Mouse (Mus musculus): Measurements from ENCODE around the gene Olfr986. TPM values are rescaled to one million over a fixed set of nuclear protein-coding genes. Genes with fewer than 3 reads are reported as not detected.

The Olfr986 gene
- polyA plus RNA-seq, 1 experiment, result not detected

GRCm38 (mm10) chr9:40191086-40191876 lies 10.6 kb downstream of the Olfr986 start:
- peak overlapping the region; percentile 73; the same call in 1 of the 2 replicates for H3K4me3 ChIP-seq (ENCODE audit: low read depth, low read length)
- no peaks in the 10 kb centered on the region for H3K36me3 ChIP-seq (ENCODE audit: control insufficient read depth, insufficient read depth, low read length)
- peaks cover 6% of the 10 kb centered on the region; the same call in 1 of the 2 replicates for H3K4me1 ChIP-seq (ENCODE audit: control insufficient read depth, insufficient read depth, insufficient read length, low read length)
- TF ChIP-seq CTCF (IDR thresholded peaks at IDR 0.05; ENCODE audit: extremely low read depth, insufficient read length, insufficient replicate concordance, low read depth, low read length), result no peak
- no peak for TF ChIP-seq POLR2A (IDR thresholded peaks at IDR 0.05; ENCODE audit: low read depth, low read length)
- 82% methylated on average over 8 of the region's 9 CpGs for WGBS
- H3K27me3 ChIP-seq (ENCODE audit: control insufficient read depth, insufficient read depth, low read length), result no peaks in the 10 kb centered on the region
- no peak overlapping the region for H3K27ac ChIP-seq (ENCODE audit: insufficient read depth, low read depth, low read length)

- no peaks in the 10 kb centered on the region for H3K27me3 ChIP-seq (ENCODE audit: control insufficient read depth, insufficient read depth, low read length)
- WGBS, result under 1% methylated on average over 63 of the region's 63 CpGs
- H3K4me3 ChIP-seq (ENCODE audit: low read depth, low read length), result peak within 1 kb of the TSS; percentile 73
- no peaks in the 10 kb centered on the region for H3K36me3 ChIP-seq (ENCODE audit: control insufficient read depth, insufficient read depth, low read length)
- peak; percentile 32; the same call in 1 of the 2 replicates for TF ChIP-seq POLR2A (IDR thresholded peaks at IDR 0.05; ENCODE audit: low read depth, low read length)
- no peak for TF ChIP-seq CTCF (IDR thresholded peaks at IDR 0.05; ENCODE audit: extremely low read depth, insufficient read length, insufficient replicate concordance, low read depth, low read length)
- peaks cover 6% of the 10 kb centered on the region; the same call in 1 of the 2 replicates for H3K4me1 ChIP-seq (ENCODE audit: control insufficient read depth, insufficient read depth, insufficient read length, low read length)
- H3K27ac ChIP-seq (ENCODE audit: insufficient read depth, low read depth, low read length), result no peak within 1 kb of the TSS
These were observed 11.6 kb downstream of the Olfr986 start, which contains the start of gene Zfp202 for GRCm38 (mm10) chr9:40192098-40193038. TSS of gene Zfp202 (plus strand) at chr9:40192316.

DNA sequence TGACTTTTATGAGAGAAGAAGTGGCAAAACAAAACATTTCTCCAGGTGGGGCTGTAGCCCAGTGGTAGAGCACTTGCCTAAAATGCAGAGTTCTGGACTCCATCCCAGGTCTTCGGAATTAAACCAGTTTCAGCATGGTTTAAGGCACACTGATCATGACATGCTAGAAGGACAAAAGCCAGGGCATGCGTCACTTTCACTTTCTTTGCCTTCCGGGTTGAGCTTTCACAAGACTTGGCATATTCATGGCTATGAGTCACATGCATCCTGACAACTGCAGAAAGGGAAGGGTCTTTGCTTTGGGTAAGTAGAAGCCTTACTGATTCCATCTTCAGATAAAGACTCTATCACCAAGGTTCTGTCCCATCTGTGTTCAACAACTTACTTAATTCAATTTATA lies 15.3 kb downstream of the Olfr986 start:
- no peak overlapping the region for H3K4me3 ChIP-seq (ENCODE audit: low read depth, low read length)
- no peaks in the 10 kb centered on the region for H3K27me3 ChIP-seq (ENCODE audit: control insufficient read depth, insufficient read depth, low read length)
- no peak for TF ChIP-seq CTCF (IDR thresholded peaks at IDR 0.05; ENCODE audit: extremely low read depth, insufficient read length, insufficient replicate concordance, low read depth, low read length)
- no peak for TF ChIP-seq POLR2A (IDR thresholded peaks at IDR 0.05; ENCODE audit: low read depth, low read length)
- peaks cover 6% of the 10 kb centered on the region; the same call in 1 of the 2 replicates for H3K4me1 ChIP-seq (ENCODE audit: control insufficient read depth, insufficient read depth, insufficient read length, low read length)
- no peaks in the 10 kb centered on the region for H3K36me3 ChIP-seq (ENCODE audit: control insufficient read depth, insufficient read depth, low read length)
- H3K27ac ChIP-seq (ENCODE audit: insufficient read depth, low read depth, low read length), result no peak overlapping the region
- WGBS, result 34% methylated on average over 3 of the region's 3 CpGs

DNA sequence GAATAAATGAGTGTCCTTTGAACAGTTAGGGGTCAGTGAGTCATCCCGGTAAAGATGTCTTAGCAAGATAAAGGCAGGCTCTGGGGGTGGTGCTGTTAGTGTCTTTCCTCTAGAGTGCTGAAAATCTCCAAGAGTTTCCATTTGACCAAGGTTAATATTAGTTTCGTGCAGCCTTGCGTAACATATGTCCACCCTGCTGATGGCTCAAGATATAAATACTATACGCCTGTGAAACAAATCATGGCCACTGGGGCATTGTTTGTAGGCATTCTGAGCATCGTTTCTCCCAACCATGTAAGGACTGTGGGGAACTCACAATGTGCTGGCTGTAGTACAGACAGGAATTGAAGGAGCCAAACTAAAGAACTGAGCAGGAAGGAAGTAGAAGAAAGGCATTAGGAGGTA lies 25.8 kb downstream of the Olfr986 start:
- H3K4me3 ChIP-seq (ENCODE audit: low read depth, low read length), result no peak overlapping the region
- no peaks in the 10 kb centered on the region for H3K4me1 ChIP-seq (ENCODE audit: control insufficient read depth, insufficient read depth, insufficient read length, low read length)
- peaks cover 7% of the 10 kb centered on the region for H3K36me3 ChIP-seq (ENCODE audit: control insufficient read depth, insufficient read depth, low read length)
- 71% methylated on average over 5 of the region's 5 CpGs for WGBS
- no peak for TF ChIP-seq POLR2A (IDR thresholded peaks at IDR 0.05; ENCODE audit: low read depth, low read length)
- TF ChIP-seq CTCF (IDR thresholded peaks at IDR 0.05; ENCODE audit: extremely low read depth, insufficient read length, insufficient replicate concordance, low read depth, low read length), result no peak
- no peak overlapping the region for H3K27ac ChIP-seq (ENCODE audit: insufficient read depth, low read depth, low read length)
- H3K27me3 ChIP-seq (ENCODE audit: control insufficient read depth, insufficient read depth, low read length), result no peaks in the 10 kb centered on the region

DNA sequence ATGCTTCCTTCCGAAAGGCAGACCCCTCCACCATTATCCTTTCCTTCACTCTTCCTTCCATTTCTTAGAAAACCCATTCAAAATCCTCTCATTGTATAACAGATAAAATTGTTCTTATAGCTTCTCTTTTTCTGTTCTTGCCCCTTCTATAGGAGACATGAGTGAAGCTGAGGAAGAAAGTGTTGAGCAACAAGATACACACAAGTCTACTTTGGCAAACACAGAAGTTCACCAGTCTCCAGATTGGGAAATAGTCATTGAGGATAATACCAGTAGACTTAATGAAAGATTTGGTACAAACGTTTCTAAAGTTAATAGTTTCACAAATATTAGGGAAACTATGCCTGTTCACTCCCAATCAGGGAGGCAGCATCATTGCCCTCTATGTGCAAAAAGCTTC lies 30.0 kb downstream of the Olfr986 start:
- Histone ChIP-seq H3K27ac (ENCODE audit: insufficient read depth, low read depth, low read length) (no peak overlapping the region), H3K4me3 (ENCODE audit: low read depth, low read length) (no peak overlapping the region), H3K27me3 (ENCODE audit: control insufficient read depth, insufficient read depth, low read length) (no peaks in the 10 kb centered on the region), H3K4me1 (ENCODE audit: control insufficient read depth, insufficient read depth, insufficient read length, low read length) (no peaks in the 10 kb centered on the region), H3K36me3 (ENCODE audit: control insufficient read depth, insufficient read depth, low read length) (peaks cover 13% of the 10 kb centered on the region)
- TF ChIP-seq CTCF (IDR thresholded peaks at IDR 0.05; ENCODE audit: extremely low read depth, insufficient read length, insufficient replicate concordance, low read depth, low read length) (no peak), POLR2A (IDR thresholded peaks at IDR 0.05; ENCODE audit: low read depth, low read length) (no peak)
- WGBS, result 85% methylated on average over 2 of the region's 2 CpGs

DNA sequence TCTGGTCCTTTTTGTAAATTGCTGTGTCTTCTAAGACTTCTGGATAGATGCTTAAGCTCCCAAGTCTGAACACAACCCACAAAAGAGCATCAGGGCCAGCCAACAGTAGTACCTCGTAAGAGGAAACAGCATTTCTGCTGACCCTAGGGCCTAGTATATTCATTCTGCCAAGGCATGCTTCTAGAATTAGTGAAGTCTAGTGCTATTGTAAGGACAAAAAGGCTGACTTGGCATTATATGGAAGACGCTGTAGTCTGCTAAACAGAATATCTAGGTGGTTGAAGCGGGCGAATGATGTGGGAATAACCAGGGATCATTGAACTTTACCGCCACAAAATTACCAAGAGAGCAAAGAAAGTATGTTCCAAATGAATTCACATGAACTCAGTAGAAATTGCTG lies 33.3 kb downstream of the Olfr986 start:
- H3K27me3 ChIP-seq (ENCODE audit: control insufficient read depth, insufficient read depth, low read length), result no peaks in the 10 kb centered on the region
- TF ChIP-seq CTCF (IDR thresholded peaks at IDR 0.05; ENCODE audit: extremely low read depth, insufficient read length, insufficient replicate concordance, low read depth, low read length) (no peak), POLR2A (IDR thresholded peaks at IDR 0.05; ENCODE audit: low read depth, low read length) (no peak)
- peaks cover 12% of the 10 kb centered on the region for H3K36me3 ChIP-seq (ENCODE audit: control insufficient read depth, insufficient read depth, low read length)
- no peaks in the 10 kb centered on the region for H3K4me1 ChIP-seq (ENCODE audit: control insufficient read depth, insufficient read depth, insufficient read length, low read length)
- H3K4me3 ChIP-seq (ENCODE audit: low read depth, low read length), result no peak overlapping the region
- no peak overlapping the region for H3K27ac ChIP-seq (ENCODE audit: insufficient read depth, low read depth, low read length)
- WGBS, result 93% methylated on average over 5 of the region's 5 CpGs

Data from small intestine, adult 2 months (tissue).